Mouse (Mus musculus): ENCODE data around the gene Elovl1. TPM values are rescaled to one million over a fixed set of nuclear protein-coding genes. Genes with fewer than 3 reads are reported as not detected.
A peak's percentile ranks its signal among the peaks of the same experiment; 100 is the strongest.

Elovl1 gene
- polyA plus RNA-seq, 1 experiment from 2014 or later, result 107 TPM

- ATAC-seq (ENCODE audit: borderline replicate concordance, extremely low read depth, low FRiP score, low TSS enrichment), result peak; percentile 97
- peak within 1 kb of the TSS; percentile 90 for H3K9ac ChIP-seq
- H3K4me2 ChIP-seq, result peak within 1 kb of the TSS; percentile 96
- H3K27ac ChIP-seq, result peak within 1 kb of the TSS; percentile 91
- no peaks in the 10 kb centered on the region for H3K27me3 ChIP-seq
- peaks cover 40% of the 10 kb centered on the region for H3K4me1 ChIP-seq
- under 1% methylated on average over 67 of the region's 67 CpGs for WGBS
- peaks cover 34% of the 10 kb centered on the region for H3K36me3 ChIP-seq
- H3K4me3 ChIP-seq, result peak within 1 kb of the TSS; percentile 81
- no peaks in the 10 kb centered on the region for H3K9me3 ChIP-seq
These were observed 9.1 kb downstream of the Elovl1 start, which contains the start of gene Cdc20 for GRCm38 (mm10) chr4:118436820-118437603. Gene Cdc20, minus strand, starts transcription at chr4:118437352.

- WGBS, result 5% methylated on average over 12 of the region's 12 CpGs
These were observed 9.9 kb downstream of the Elovl1 start for GRCm38 (mm10) chr4:118437829-118438253.

GRCm38 (mm10) chr4:118445088-118445487 lies 17.2 kb downstream of the Elovl1 start:
- no peak overlapping the region for H3K27ac ChIP-seq
- no peaks in the 10 kb centered on the region for H3K36me3 ChIP-seq
- 0 out of 2 replicates have a peak, but pooled peaks cover 3% of the 10 kb centered on the region for H3K27me3 ChIP-seq
- ATAC-seq (ENCODE audit: borderline replicate concordance, extremely low read depth, low FRiP score, low TSS enrichment), result no peak
- no peak overlapping the region for H3K4me3 ChIP-seq
- no peaks in the 10 kb centered on the region for H3K9me3 ChIP-seq
- 83% methylated on average over 10 of the region's 10 CpGs for WGBS
- H3K4me1 ChIP-seq, result peaks cover 16% of the 10 kb centered on the region
- no peak overlapping the region for H3K4me2 ChIP-seq
- no peak overlapping the region for H3K9ac ChIP-seq

More at GRCm38 (mm10) chr4:118437829-118438253, 9.9 kb downstream of the Elovl1 start:
- Histone ChIP-seq H3K27ac (peak overlapping the region; percentile 91), H3K27me3 (no peaks in the 10 kb centered on the region), H3K9me3 (no peaks in the 10 kb centered on the region), H3K4me2 (peak overlapping the region; percentile 96), H3K4me3 (peak overlapping the region; percentile 81), H3K36me3 (peaks cover 27% of the 10 kb centered on the region), H3K9ac (peak overlapping the region; percentile 90), H3K4me1 (peaks cover 40% of the 10 kb centered on the region)
- peak; percentile 25; the same call in 1 of the 2 replicates for ATAC-seq (ENCODE audit: borderline replicate concordance, extremely low read depth, low FRiP score, low TSS enrichment)

- no peak overlapping the region for H3K27ac ChIP-seq
- WGBS, result 19% methylated on average over 18 of the region's 18 CpGs
- peak; percentile 58; the same call in 1 of the 2 replicates for ATAC-seq (ENCODE audit: borderline replicate concordance, extremely low read depth, low FRiP score, low TSS enrichment)
- peak overlapping the region; percentile 32; the same call in 1 of the 2 replicates for H3K9ac ChIP-seq
- peaks cover 16% of the 10 kb centered on the region for H3K4me1 ChIP-seq
- no peaks in the 10 kb centered on the region for H3K36me3 ChIP-seq
- H3K4me2 ChIP-seq, result peak overlapping the region; percentile 74
- H3K4me3 ChIP-seq, result peak overlapping the region; percentile 38
- H3K9me3 ChIP-seq, result no peaks in the 10 kb centered on the region
- H3K27me3 ChIP-seq, result 0 out of 2 replicates have a peak, but pooled peaks cover 3% of the 10 kb centered on the region
These were observed 18.0 kb downstream of the Elovl1 start for GRCm38 (mm10) chr4:118445781-118446414.

- no peak for ATAC-seq (ENCODE audit: borderline replicate concordance, extremely low read depth, low FRiP score, low TSS enrichment)
- 23% methylated on average over 24 of the region's 24 CpGs for WGBS
- Histone ChIP-seq H3K36me3 (no peaks in the 10 kb centered on the region), H3K27me3 (0 out of 2 replicates have a peak, but pooled peaks cover 3% of the 10 kb centered on the region), H3K4me3 (peak overlapping the region; percentile 38), H3K9me3 (no peaks in the 10 kb centered on the region), H3K4me2 (peak overlapping the region; percentile 74), H3K4me1 (peaks cover 16% of the 10 kb centered on the region), H3K27ac (no peak overlapping the region), H3K9ac (peak overlapping the region; percentile 32; the same call in 1 of the 2 replicates)
These were observed 18.7 kb downstream of the Elovl1 start for GRCm38 (mm10) chr4:118446415-118447153.

GRCm38 (mm10) chr4:118457345-118457975 lies 29.6 kb downstream of the Elovl1 start, which contains the start of gene Mpl:
Gene Mpl, minus strand, starts transcription at chr4:118457513.
- 56% methylated on average over 8 of the region's 9 CpGs for WGBS
- Histone ChIP-seq H3K4me3 (no peak within 1 kb of the TSS), H3K9ac (no peak within 1 kb of the TSS), H3K36me3 (no peaks in the 10 kb centered on the region), H3K9me3 (no peaks in the 10 kb centered on the region), H3K4me2 (no peak within 1 kb of the TSS), H3K4me1 (no peaks in the 10 kb centered on the region), H3K27ac (no peak within 1 kb of the TSS), H3K27me3 (no peaks in the 10 kb centered on the region)
- no peak; the same call in 1 of the 2 replicates for ATAC-seq (ENCODE audit: borderline replicate concordance, extremely low read depth, low FRiP score, low TSS enrichment)

- no peaks in the 10 kb centered on the region for H3K4me1 ChIP-seq
- no peaks in the 10 kb centered on the region for H3K27me3 ChIP-seq
- no peak overlapping the region for H3K27ac ChIP-seq
- no peaks in the 10 kb centered on the region for H3K36me3 ChIP-seq
- H3K4me2 ChIP-seq, result no peak overlapping the region
- WGBS, result 88% methylated on average over 3 of the region's 3 CpGs
- no peak overlapping the region for H3K4me3 ChIP-seq
- H3K9me3 ChIP-seq, result no peaks in the 10 kb centered on the region
- no peak overlapping the region for H3K9ac ChIP-seq
- no peak for ATAC-seq (ENCODE audit: borderline replicate concordance, extremely low read depth, low FRiP score, low TSS enrichment)
These were observed 37.1 kb downstream of the Elovl1 start for GRCm38 (mm10) chr4:118464956-118465355.

- Histone ChIP-seq H3K36me3 (no peaks in the 10 kb centered on the region), H3K4me2 (no peak overlapping the region), H3K9me3 (no peaks in the 10 kb centered on the region), H3K27ac (no peak overlapping the region), H3K4me3 (no peak overlapping the region), H3K27me3 (no peaks in the 10 kb centered on the region), H3K9ac (no peak overlapping the region), H3K4me1 (no peaks in the 10 kb centered on the region)
- no peak for ATAC-seq (ENCODE audit: borderline replicate concordance, extremely low read depth, low FRiP score, low TSS enrichment)
- 33% methylated on average over 11 of the region's 11 CpGs for WGBS
These were observed 37.8 kb downstream of the Elovl1 start for GRCm38 (mm10) chr4:118465697-118466163.

- Histone ChIP-seq H3K36me3 (no peaks in the 10 kb centered on the region), H3K9me3 (no peaks in the 10 kb centered on the region), H3K9ac (no peak overlapping the region), H3K27me3 (no peaks in the 10 kb centered on the region), H3K4me2 (no peak overlapping the region), H3K27ac (no peak overlapping the region), H3K4me1 (no peaks in the 10 kb centered on the region), H3K4me3 (no peak overlapping the region)
- ATAC-seq (ENCODE audit: borderline replicate concordance, extremely low read depth, low FRiP score, low TSS enrichment), result no peak
- 64% methylated on average over 6 of the region's 6 CpGs for WGBS
These were observed 43.4 kb downstream of the Elovl1 start for GRCm38 (mm10) chr4:118471281-118471680.

GRCm38 (mm10) chr4:118472687-118473086 lies 44.8 kb downstream of the Elovl1 start:
- no peaks in the 10 kb centered on the region for H3K36me3 ChIP-seq
- H3K4me2 ChIP-seq, result no peak overlapping the region
- H3K9ac ChIP-seq, result no peak overlapping the region
- ATAC-seq (ENCODE audit: borderline replicate concordance, extremely low read depth, low FRiP score, low TSS enrichment), result no peak
- H3K4me1 ChIP-seq, result no peaks in the 10 kb centered on the region
- no peak overlapping the region for H3K4me3 ChIP-seq
- H3K27ac ChIP-seq, result no peak overlapping the region
- 88% methylated on average over 11 of the region's 11 CpGs for WGBS
- no peaks in the 10 kb centered on the region for H3K27me3 ChIP-seq
- no peaks in the 10 kb centered on the region for H3K9me3 ChIP-seq

All from lung, embryonic 15.5 days (tissue).